ENCODE assay signal across 16 mouse cellular contexts in genomic region chr2:163689771-163690170, GRCm38 (mm10). TPM values are rescaled to one million over a fixed set of nuclear protein-coding genes. Genes with fewer than 3 reads are reported as not detected.
DNase-seq lines count a peak whose midpoint lies in the region; ATAC-seq lines count a peak whose summit lies in the region.
"Had no signal": no experiment of that assay in that cellular context is flagged by ENCODE, and none has a peak within 500 bp of the region (broad histone marks: within the 10 kb centered on the region; RNA-seq: fewer than 3 reads in every experiment).

No protein-coding gene starts in this region.

- no peaks in the 10 kb centered on the region for H3K36me3 ChIP-seq in forebrain, embryonic 15.5 days
- H3K36me3 ChIP-seq in forebrain, embryonic 10.5 days (replicated peaks) = no peaks in the 10 kb centered on the region
- no peaks in the 10 kb centered on the region for H3K36me3 ChIP-seq in hindbrain, embryonic 10.5 days
- H3K36me3 ChIP-seq in hindbrain, embryonic 16.5 days (ENCODE audit: control insufficient read depth, insufficient read depth, low read length) = no peaks in the 10 kb centered on the region
- H3K36me3 ChIP-seq in embryonic facial prominence, embryonic 10.5 days (replicated peaks) = 0 out of 2 replicates have a peak, but pooled peaks cover 2% of the 10 kb centered on the region
- H3K36me3 ChIP-seq in liver, embryonic 16.5 days (ENCODE audit: control insufficient read depth, insufficient read depth) = no peaks in the 10 kb centered on the region
- H3K36me3 ChIP-seq in intestine, embryonic 16.5 days (ENCODE audit: control insufficient read depth, insufficient read depth, low read length) = no peaks in the 10 kb centered on the region
- H3K36me3 ChIP-seq in forebrain, embryonic 12.5 days (replicated peaks) = no peaks in the 10 kb centered on the region
- H3K36me3 ChIP-seq: intestine, embryonic 15.5 days; limb, embryonic 15.5 days had no signal

- no peak overlapping the region for H3K9ac ChIP-seq in forebrain, embryonic 15.5 days (replicated peaks)
- H3K9ac ChIP-seq in hindbrain, embryonic 16.5 days (ENCODE audit: low read depth, low read length) = no peak overlapping the region
- no peak overlapping the region for H3K9ac ChIP-seq in liver, embryonic 16.5 days (ENCODE audit: low read depth, low read length)
- H3K9ac ChIP-seq in intestine, embryonic 16.5 days (ENCODE audit: low read depth, low read length) = no peak overlapping the region
- no peak overlapping the region for H3K9ac ChIP-seq in forebrain, embryonic 12.5 days
- H3K9ac ChIP-seq: intestine, embryonic 15.5 days; limb, embryonic 15.5 days had no signal

- no peak for ATAC-seq in forebrain, embryonic 15.5 days (replicated peaks)
- no peak for ATAC-seq in hindbrain, embryonic 16.5 days
- no peak for ATAC-seq in liver, embryonic 16.5 days (ENCODE audit: low read depth)
- ATAC-seq in intestine, embryonic 16.5 days = no peak
- ATAC-seq in forebrain, embryonic 12.5 days (ENCODE audit: low FRiP score) = no peak
- ATAC-seq: forebrain, embryonic 14.5 days had no signal

- 0 out of 2 replicates have a peak overlapping the region, but pooled peaks have one; percentile 23 for H3K27ac ChIP-seq in forebrain, embryonic 15.5 days (replicated peaks)
- no peak overlapping the region for H3K27ac ChIP-seq in forebrain, embryonic 10.5 days
- H3K27ac ChIP-seq in hindbrain, embryonic 10.5 days = peak overlapping the region; percentile 84; the same call in 1 of the 2 replicates
- H3K27ac ChIP-seq in hindbrain, embryonic 16.5 days (ENCODE audit: low read depth, low read length) = no peak overlapping the region
- 0 out of 2 replicates have a peak overlapping the region, but pooled peaks have one; percentile 72 for H3K27ac ChIP-seq in embryonic facial prominence, embryonic 10.5 days (replicated peaks)
- H3K27ac ChIP-seq in liver, embryonic 16.5 days (ENCODE audit: low read length) = peak overlapping the region; percentile 27; the same call in 1 of the 2 replicates
- no peak overlapping the region for H3K27ac ChIP-seq in intestine, embryonic 16.5 days (ENCODE audit: low read length)
- H3K27ac ChIP-seq in forebrain, embryonic 12.5 days = no peak overlapping the region; the same call in 1 of the 2 replicates
- H3K27ac ChIP-seq: intestine, embryonic 15.5 days; limb, embryonic 15.5 days had no signal

- no peaks in the 10 kb centered on the region for H3K27me3 ChIP-seq in forebrain, embryonic 15.5 days
- no peaks in the 10 kb centered on the region for H3K27me3 ChIP-seq in forebrain, embryonic 10.5 days (ENCODE audit: poor library complexity, severe bottlenecking)
- no peaks in the 10 kb centered on the region for H3K27me3 ChIP-seq in hindbrain, embryonic 10.5 days (ENCODE audit: insufficient read depth, poor library complexity, severe bottlenecking)
- no peaks in the 10 kb centered on the region for H3K27me3 ChIP-seq in hindbrain, embryonic 16.5 days (replicated peaks; ENCODE audit: control insufficient read depth, insufficient read depth, low read length)
- H3K27me3 ChIP-seq in embryonic facial prominence, embryonic 10.5 days (replicated peaks; ENCODE audit: low read depth, poor library complexity, severe bottlenecking) = no peaks in the 10 kb centered on the region
- no peaks in the 10 kb centered on the region for H3K27me3 ChIP-seq in liver, embryonic 16.5 days (ENCODE audit: control insufficient read depth, insufficient read depth, low read depth, low read length)
- H3K27me3 ChIP-seq in intestine, embryonic 16.5 days (replicated peaks; ENCODE audit: control insufficient read depth, insufficient read depth, low read length) = no peaks in the 10 kb centered on the region
- no peaks in the 10 kb centered on the region for H3K27me3 ChIP-seq in forebrain, embryonic 12.5 days
- H3K27me3 ChIP-seq: intestine, embryonic 15.5 days; limb, embryonic 15.5 days had no signal

- no peak overlapping the region for H3K4me3 ChIP-seq in forebrain, embryonic 15.5 days
- no peak overlapping the region for H3K4me3 ChIP-seq in forebrain, embryonic 10.5 days
- H3K4me3 ChIP-seq in hindbrain, embryonic 10.5 days = no peak overlapping the region
- no peak overlapping the region for H3K4me3 ChIP-seq in hindbrain, embryonic 16.5 days (ENCODE audit: low read length)
- H3K4me3 ChIP-seq in embryonic facial prominence, embryonic 10.5 days = no peak overlapping the region
- no peak overlapping the region for H3K4me3 ChIP-seq in liver, embryonic 16.5 days (ENCODE audit: low read depth, low read length)
- no peak overlapping the region for H3K4me3 ChIP-seq in intestine, embryonic 16.5 days (ENCODE audit: low read length)
- H3K4me3 ChIP-seq in forebrain, embryonic 12.5 days (replicated peaks) = no peak overlapping the region
- H3K4me3 ChIP-seq: intestine, embryonic 15.5 days; limb, embryonic 15.5 days had no signal

- DNase-seq in forebrain, embryonic 10.5 days (ENCODE audit: extremely low spot score, low spot score) = no peak
- no peak for DNase-seq in hindbrain, embryonic 10.5 days (ENCODE audit: low spot score)
- DNase-seq in embryonic facial prominence, embryonic 10.5 days (ENCODE audit: low spot score) = no peak
- DNase-seq: adrenal gland, adult 8-10 months; cerebellum, postnatal 10 days; gastrocnemius, postnatal 10 days; right cerebral cortex, postnatal 25 days; thymus, adult 2 months had no signal

- peaks cover 14% of the 10 kb centered on the region for H3K4me1 ChIP-seq in forebrain, embryonic 15.5 days
- H3K4me1 ChIP-seq in forebrain, embryonic 10.5 days = peaks cover 47% of the 10 kb centered on the region
- peaks cover 49% of the 10 kb centered on the region for H3K4me1 ChIP-seq in hindbrain, embryonic 10.5 days (replicated peaks)
- H3K4me1 ChIP-seq in hindbrain, embryonic 16.5 days (ENCODE audit: control insufficient read depth, insufficient read depth, low read depth, low read length) = peaks cover 17% of the 10 kb centered on the region
- H3K4me1 ChIP-seq in embryonic facial prominence, embryonic 10.5 days = peaks cover 42% of the 10 kb centered on the region
- H3K4me1 ChIP-seq in liver, embryonic 16.5 days (ENCODE audit: control insufficient read depth, low read depth, low read length) = peaks cover 70% of the 10 kb centered on the region
- H3K4me1 ChIP-seq in intestine, embryonic 16.5 days (ENCODE audit: control insufficient read depth, insufficient read depth, low read length) = peaks cover 47% of the 10 kb centered on the region
- H3K4me1 ChIP-seq in forebrain, embryonic 12.5 days = peaks cover 32% of the 10 kb centered on the region

- H3K9me3 ChIP-seq in forebrain, embryonic 15.5 days = no peaks in the 10 kb centered on the region
- H3K9me3 ChIP-seq in forebrain, embryonic 10.5 days = no peaks in the 10 kb centered on the region
- no peaks in the 10 kb centered on the region for H3K9me3 ChIP-seq in hindbrain, embryonic 10.5 days
- no peaks in the 10 kb centered on the region for H3K9me3 ChIP-seq in hindbrain, embryonic 16.5 days (ENCODE audit: control insufficient read depth, low read length)
- H3K9me3 ChIP-seq in embryonic facial prominence, embryonic 10.5 days = no peaks in the 10 kb centered on the region
- no peaks in the 10 kb centered on the region for H3K9me3 ChIP-seq in liver, embryonic 16.5 days (replicated peaks; ENCODE audit: control insufficient read depth, low read length)
- no peaks in the 10 kb centered on the region for H3K9me3 ChIP-seq in intestine, embryonic 16.5 days (ENCODE audit: control insufficient read depth, low read length)
- no peaks in the 10 kb centered on the region for H3K9me3 ChIP-seq in forebrain, embryonic 12.5 days
- H3K9me3 ChIP-seq: intestine, embryonic 15.5 days; limb, embryonic 15.5 days had no signal

- H3K4me2 ChIP-seq in forebrain, embryonic 15.5 days (replicated peaks) = no peak overlapping the region
- H3K4me2 ChIP-seq in hindbrain, embryonic 16.5 days (ENCODE audit: low read length) = no peak overlapping the region
- H3K4me2 ChIP-seq in liver, embryonic 16.5 days (ENCODE audit: low read depth, low read length) = no peak overlapping the region
- H3K4me2 ChIP-seq in intestine, embryonic 16.5 days (ENCODE audit: low read depth, low read length) = no peak overlapping the region
- no peak overlapping the region for H3K4me2 ChIP-seq in forebrain, embryonic 12.5 days
- H3K4me2 ChIP-seq: intestine, embryonic 15.5 days; limb, embryonic 15.5 days had no signal

- WGBS in forebrain, embryonic 15.5 days = 88% methylated on average over 3 of the region's 3 CpGs
- 91% methylated on average over 3 of the region's 3 CpGs for WGBS in forebrain, embryonic 10.5 days
- 85% methylated on average over 3 of the region's 3 CpGs for WGBS in hindbrain, embryonic 10.5 days
- WGBS in hindbrain, embryonic 16.5 days = 79% methylated on average over 3 of the region's 3 CpGs
- 89% methylated on average over 3 of the region's 3 CpGs for WGBS in embryonic facial prominence, embryonic 10.5 days
- WGBS in liver, embryonic 16.5 days (ENCODE audit: insufficient replicate concordance) = 43% methylated on average over 3 of the region's 3 CpGs
- 74% methylated on average over 3 of the region's 3 CpGs for WGBS in intestine, embryonic 16.5 days
- 81% methylated on average over 3 of the region's 3 CpGs for WGBS in forebrain, embryonic 12.5 days

RNA-seq across cellular contexts. Expression of gene Pkig, which starts 31.6 kb away (rescaled TPM):
- 157 and 165 TPM in 2 replicates for polyA plus RNA-seq in forebrain, embryonic 15.5 days (2015; fragmentation: Nextera tagmentation; extraction: Ambion mirVana)
- polyA plus RNA-seq in forebrain, embryonic 10.5 days (2016; fragmentation: Nextera tagmentation; extraction: Ambion mirVana) = 212 and 215 TPM in 2 replicates
- 158 and 185 TPM in 2 replicates for polyA plus RNA-seq in hindbrain, embryonic 10.5 days (2016; fragmentation: Nextera tagmentation; extraction: Ambion mirVana)
- 126 and 127 TPM in 2 replicates for polyA plus RNA-seq in hindbrain, embryonic 16.5 days (2015; fragmentation: Nextera tagmentation; extraction: Ambion mirVana)
- 189 and 194 TPM in 2 replicates for polyA plus RNA-seq in embryonic facial prominence, embryonic 10.5 days (2016; fragmentation: Nextera tagmentation; extraction: Ambion mirVana)
- polyA plus RNA-seq in liver, embryonic 16.5 days (2015; fragmentation: Nextera tagmentation; extraction: Ambion mirVana) = 83.1 and 86.6 TPM in 2 replicates
- polyA plus RNA-seq in intestine, embryonic 16.5 days (2015; fragmentation: Nextera tagmentation; extraction: Ambion mirVana) = 115 and 122 TPM in 2 replicates
- polyA plus RNA-seq in forebrain, embryonic 12.5 days (2016; fragmentation: Nextera tagmentation; extraction: Ambion mirVana) = 156 and 158 TPM in 2 replicates

RNA-seq across cellular contexts. Expression of gene Serinc3, which starts 44.8 kb away (rescaled TPM):
- polyA plus RNA-seq in forebrain, embryonic 15.5 days (2015; fragmentation: Nextera tagmentation; extraction: Ambion mirVana) = 27.9 and 28.8 TPM in 2 replicates
- polyA plus RNA-seq in forebrain, embryonic 10.5 days (2016; fragmentation: Nextera tagmentation; extraction: Ambion mirVana) = 22.1 and 24.1 TPM in 2 replicates
- 24.2 and 25.6 TPM in 2 replicates for polyA plus RNA-seq in hindbrain, embryonic 10.5 days (2016; fragmentation: Nextera tagmentation; extraction: Ambion mirVana)
- polyA plus RNA-seq in hindbrain, embryonic 16.5 days (2015; fragmentation: Nextera tagmentation; extraction: Ambion mirVana) = 38.6 and 41.2 TPM in 2 replicates
- 21.9 and 22.1 TPM in 2 replicates for polyA plus RNA-seq in embryonic facial prominence, embryonic 10.5 days (2016; fragmentation: Nextera tagmentation; extraction: Ambion mirVana)
- 138 and 149 TPM in 2 replicates for polyA plus RNA-seq in liver, embryonic 16.5 days (2015; fragmentation: Nextera tagmentation; extraction: Ambion mirVana)
- polyA plus RNA-seq in intestine, embryonic 16.5 days (2015; fragmentation: Nextera tagmentation; extraction: Ambion mirVana) = 55.4 and 57.1 TPM in 2 replicates
- 32.1 and 36.1 TPM in 2 replicates for polyA plus RNA-seq in forebrain, embryonic 12.5 days (2016; fragmentation: Nextera tagmentation; extraction: Ambion mirVana)

Comparison
In these comparisons a context has a peak if more than half of its experiments do, and no peak if none do; other contexts are left out.
1. H3K27ac ChIP-seq: peak in forebrain, embryonic 15.5 days (single experiment), hindbrain, embryonic 10.5 days (single experiment), embryonic facial prominence, embryonic 10.5 days (single experiment) and liver, embryonic 16.5 days (single experiment); none in forebrain, embryonic 10.5 days (single experiment), hindbrain, embryonic 16.5 days (single experiment), intestine, embryonic 16.5 days (single experiment) and forebrain, embryonic 12.5 days (single experiment).